Mouse (Mus musculus): ENCODE data around the gene Olfr735.

DNA sequence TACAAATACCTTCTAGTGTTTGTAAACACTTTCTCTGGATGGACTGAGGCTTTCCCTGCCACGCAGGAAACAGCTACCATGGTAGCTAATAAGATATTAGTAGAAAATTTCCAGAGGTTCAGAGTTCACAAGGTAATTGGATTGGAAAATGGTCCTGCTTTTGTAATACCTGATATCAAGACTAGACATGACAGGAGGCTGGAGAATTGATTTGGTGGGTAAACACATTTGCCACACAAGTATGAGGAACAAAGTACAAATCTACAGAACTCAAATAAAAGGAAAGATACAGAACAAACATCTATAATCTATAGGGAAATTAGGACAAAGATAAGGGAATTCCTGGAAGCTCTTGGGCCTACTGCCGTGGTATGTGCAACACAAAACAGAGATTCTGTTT, 8.1 kb upstream of the Olfr735 start:
- TF ChIP-seq CTCF (IDR thresholded peaks at IDR 0.05; ENCODE audit: low read depth, low read length) (no peak), POLR2A (IDR thresholded peaks at IDR 0.05; ENCODE audit: insufficient read depth, low read length) (no peak)
